Mouse (Mus musculus) lung, postnatal 0 days (tissue): ENCODE results near the gene Gfra1. TPM values are rescaled to one million over a fixed set of nuclear protein-coding genes. Genes with fewer than 3 reads are reported as not detected.

Experiments used
- ATAC-seq: fragments of 200-750 bp; cut with Nextera tagmentation; 2 replicates; pipeline ENCODE4 v1.8.0; 2017; ENCODE audit warnings: moderate library complexity
- DNase-seq: peaks from one replicate; pipeline ENCODE4 v3.0.0-alpha.2; 2016; ENCODE audit warnings: low spot score
- H3K27ac ChIP-seq: fragments of 300-500 bp; sonication (generic); 2 replicates; pipeline ENCODE4 v1.5.1; 2014; ENCODE audit warnings: antibody characterized with exemption, mild to moderate bottlenecking, low read length, mixed read lengths
- H3K27me3 ChIP-seq: fragments of 300-500 bp; sonication (generic); replicated peaks from 2 replicates; pipeline ENCODE4 v1.6.1; 2014; ENCODE audit warnings: low read length, mixed read lengths; ENCODE audit not compliant: insufficient read depth
- H3K36me3 ChIP-seq: fragments of 300-500 bp; sonication (generic); 2 replicates; pipeline ENCODE4 v1.6.1; 2014; ENCODE audit warnings: low read length, mixed read lengths; ENCODE audit not compliant: insufficient read depth
- H3K4me1 ChIP-seq: fragments of 300-500 bp; sonication (generic); 2 replicates; pipeline ENCODE4 v1.6.1; 2014; ENCODE audit warnings: antibody characterized with exemption, low read depth, low read length, mixed read lengths; ENCODE audit not compliant: insufficient read depth
- H3K4me2 ChIP-seq: fragments of 300-500 bp; sonication (generic); replicated peaks from 2 replicates; pipeline ENCODE4 v1.6.1; 2014; ENCODE audit warnings: low read depth, mild to moderate bottlenecking, low read length, moderate library complexity, mixed read lengths
- H3K4me3 ChIP-seq: fragments of 300-500 bp; sonication (generic); 2 replicates; pipeline ENCODE4 v1.5.1; 2014; ENCODE audit warnings: low read depth, low read length
- H3K9ac ChIP-seq: fragments of 300-500 bp; sonication (generic); replicated peaks from 2 replicates; pipeline ENCODE4 v1.6.1; 2014; ENCODE audit warnings: low read depth, mild to moderate bottlenecking
- H3K9me3 ChIP-seq: fragments of 300-500 bp; sonication (generic); 2 replicates; pipeline ENCODE4 v1.6.1; 2016; ENCODE audit warnings: low read length, mixed read lengths
- CTCF ChIP-seq: IDR thresholded peaks from 2 replicates; pipeline ENCODE4 v1.5.1; 2016; ENCODE audit warnings: antibody characterized with exemption, mild to moderate bottlenecking
- EP300 ChIP-seq: IDR thresholded peaks from 2 replicates; pipeline ENCODE4 v1.6.1; 2016; ENCODE audit warnings: antibody characterized with exemption, mild to moderate bottlenecking, control low read depth
- WGBS: fragments of 180-500 bp; shearing (Covaris S2); extraction: QIAGEN DNeasy Blood & Tissue Kit; methylation state at CpG from one replicate; pipeline ENCODE4 v1.1.7; 2014; 5-methylcytosine and 5-hydroxymethylcytosine counted together
- polyA plus RNA-seq: library from polyadenylated mRNA; unstranded; fragments of >200 nt; fragmentation: Nextera tagmentation; extraction: Ambion mirVana; gene quantifications from 2 replicates; pipeline ENCODE4 v1.2.1, GENCODE M21; 2015

Gfra1 gene
- polyA plus RNA-seq, 1 experiment from 2014 or later, result 6.2 TPM

GRCm38 (mm10) chr19:58358063-58358462 is 97.6 kb downstream of the Gfra1 start:
- no peak for ATAC-seq
- H3K36me3 ChIP-seq, result no peaks in the 10 kb centered on the region
- no peak overlapping the region for H3K4me3 ChIP-seq
- H3K27ac ChIP-seq, result no peak overlapping the region
- WGBS, result 85% methylated on average over 13 of the region's 13 CpGs
- no peak overlapping the region for H3K9ac ChIP-seq
- H3K4me1 ChIP-seq, result no peaks in the 10 kb centered on the region
- no peak for DNase-seq
- no peak overlapping the region for H3K4me2 ChIP-seq
- no peaks in the 10 kb centered on the region for H3K9me3 ChIP-seq
- no peaks in the 10 kb centered on the region for H3K27me3 ChIP-seq
- TF ChIP-seq EP300, result no peak
- TF ChIP-seq CTCF, result no peak

- 49% methylated on average over 2 of the region's 2 CpGs for WGBS
- Histone ChIP-seq H3K9me3 (no peaks in the 10 kb centered on the region), H3K4me3 (no peak overlapping the region), H3K27me3 (no peaks in the 10 kb centered on the region), H3K36me3 (no peaks in the 10 kb centered on the region), H3K4me1 (no peaks in the 10 kb centered on the region), H3K27ac (no peak overlapping the region), H3K4me2 (no peak overlapping the region), H3K9ac (no peak overlapping the region)
- TF ChIP-seq CTCF, result no peak
- TF ChIP-seq EP300, result no peak
- no peak for DNase-seq
- no peak for ATAC-seq
Measured at GRCm38 (mm10) chr19:58353953-58354352, 101.8 kb downstream of the Gfra1 start.

DNA sequence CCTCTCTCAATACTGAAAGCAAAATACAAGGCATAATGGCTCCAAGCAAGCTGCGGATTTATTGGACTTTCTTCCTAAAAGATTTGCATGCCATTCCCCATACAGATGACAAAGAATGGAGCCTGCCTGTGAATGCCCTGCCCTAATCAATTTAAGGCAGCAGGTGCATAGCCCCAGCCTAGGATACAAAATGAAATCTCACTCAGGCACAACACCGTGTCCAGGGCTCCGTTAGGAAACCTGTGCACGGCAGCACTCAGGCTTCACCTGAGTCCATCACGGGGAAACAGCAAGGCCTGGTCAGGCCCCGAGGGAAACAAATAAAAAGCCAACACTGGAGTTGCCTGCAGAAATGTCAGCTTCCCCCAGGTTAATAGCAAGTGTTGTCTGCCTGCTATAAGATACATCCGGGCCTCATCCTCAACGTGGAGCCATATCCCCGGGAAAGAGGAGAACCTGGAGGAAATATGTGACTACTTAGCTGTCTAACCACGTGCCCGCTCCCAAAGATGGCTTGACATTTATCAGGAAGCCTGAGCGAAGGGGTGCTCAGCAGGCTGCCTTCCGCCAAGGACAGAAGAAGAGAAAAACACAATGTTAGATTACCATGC is 102.3 kb downstream of the Gfra1 start:
- Histone ChIP-seq H3K27ac (no peak overlapping the region), H3K4me1 (no peaks in the 10 kb centered on the region), H3K4me2 (no peak overlapping the region), H3K27me3 (no peaks in the 10 kb centered on the region), H3K4me3 (no peak overlapping the region), H3K9ac (no peak overlapping the region), H3K9me3 (no peaks in the 10 kb centered on the region), H3K36me3 (no peaks in the 10 kb centered on the region)
- WGBS, result 77% methylated on average over 13 of the region's 13 CpGs
- ATAC-seq (no peak), DNase-seq (no peak)
- TF ChIP-seq CTCF, result no peak
- TF ChIP-seq EP300, result no peak

DNA sequence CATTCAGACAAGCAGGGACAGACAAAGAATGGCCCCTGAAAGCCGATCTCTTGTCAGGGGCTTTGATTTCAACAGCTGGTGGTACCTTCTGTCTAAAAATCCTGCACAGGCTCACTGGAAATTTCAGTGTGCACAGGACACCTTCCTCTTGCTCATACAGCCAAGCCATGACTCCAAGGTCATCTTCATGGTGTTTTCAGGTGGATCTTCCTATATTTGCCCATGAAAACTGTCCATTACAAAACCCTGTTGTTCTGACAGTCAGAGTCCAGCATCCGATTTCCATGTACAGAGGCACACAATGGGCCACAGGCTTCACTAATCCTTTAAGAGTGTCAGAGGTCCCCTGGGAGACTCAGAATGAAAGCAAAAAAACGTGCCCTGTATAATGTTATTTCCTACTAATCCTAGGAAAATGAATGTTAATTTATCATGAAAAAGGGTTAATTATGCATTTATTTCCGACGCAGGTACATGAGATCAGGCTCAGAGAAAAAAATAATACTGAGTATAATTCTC is 105.8 kb downstream of the Gfra1 start:
- 73% methylated on average over 5 of the region's 5 CpGs for WGBS
- DNase-seq, result no peak
- H3K4me2 ChIP-seq, result no peak overlapping the region
- H3K27me3 ChIP-seq, result no peaks in the 10 kb centered on the region
- no peaks in the 10 kb centered on the region for H3K9me3 ChIP-seq
- H3K9ac ChIP-seq, result no peak overlapping the region
- ATAC-seq, result no peak
- no peak for TF ChIP-seq EP300
- TF ChIP-seq CTCF, result no peak
- no peaks in the 10 kb centered on the region for H3K36me3 ChIP-seq
- H3K4me3 ChIP-seq, result no peak overlapping the region
- no peaks in the 10 kb centered on the region for H3K4me1 ChIP-seq
- no peak overlapping the region for H3K27ac ChIP-seq

DNA sequence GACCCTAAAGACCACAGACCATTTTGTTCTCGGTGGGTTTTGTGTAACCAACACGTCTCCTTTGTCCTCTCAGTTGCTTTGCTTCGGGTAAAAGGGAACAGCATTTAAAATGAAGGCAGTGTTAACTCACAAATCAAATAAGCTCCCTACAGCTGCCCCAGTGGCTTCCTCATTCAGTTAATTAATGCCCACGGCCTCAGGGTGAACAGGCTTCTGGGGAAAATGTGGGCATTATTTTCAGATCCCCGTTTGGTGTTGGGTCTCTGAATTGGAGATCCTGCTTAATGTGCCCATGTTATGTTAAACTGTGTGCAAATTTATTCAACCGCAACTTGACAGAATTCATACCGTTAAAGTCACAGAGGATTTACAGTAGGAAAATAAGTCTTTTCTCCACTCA is 110.6 kb downstream of the Gfra1 start:
- ATAC-seq (no peak), DNase-seq (no peak)
- H3K9ac ChIP-seq, result no peak overlapping the region
- H3K4me2 ChIP-seq, result no peak overlapping the region
- no peaks in the 10 kb centered on the region for H3K9me3 ChIP-seq
- H3K36me3 ChIP-seq, result no peaks in the 10 kb centered on the region
- H3K4me3 ChIP-seq, result no peak overlapping the region
- H3K27me3 ChIP-seq, result no peaks in the 10 kb centered on the region
- 68% methylated on average over 7 of the region's 7 CpGs for WGBS
- no peaks in the 10 kb centered on the region for H3K4me1 ChIP-seq
- no peak overlapping the region for H3K27ac ChIP-seq
- no peak for TF ChIP-seq EP300
- TF ChIP-seq CTCF, result no peak

GRCm38 (mm10) chr19:58341351-58341750 is 114.4 kb downstream of the Gfra1 start:
- Histone ChIP-seq H3K9ac (no peak overlapping the region), H3K4me3 (no peak overlapping the region), H3K9me3 (no peaks in the 10 kb centered on the region), H3K4me2 (no peak overlapping the region), H3K4me1 (no peaks in the 10 kb centered on the region), H3K27ac (no peak overlapping the region), H3K27me3 (no peaks in the 10 kb centered on the region), H3K36me3 (no peaks in the 10 kb centered on the region)
- WGBS, result 82% methylated on average over 4 of the region's 4 CpGs
- TF ChIP-seq CTCF (no peak), EP300 (no peak)
- DNase-seq, result no peak
- no peak for ATAC-seq
